Mouse (Mus musculus): ENCODE results near the gene Scamp2.

Gene Scamp2

GRCm38 (mm10) chr9:57594174-57594509 is 33.4 kb downstream of the Scamp2 start:
- DNase-seq (ENCODE audit: low spot score), result no peak

DNA sequence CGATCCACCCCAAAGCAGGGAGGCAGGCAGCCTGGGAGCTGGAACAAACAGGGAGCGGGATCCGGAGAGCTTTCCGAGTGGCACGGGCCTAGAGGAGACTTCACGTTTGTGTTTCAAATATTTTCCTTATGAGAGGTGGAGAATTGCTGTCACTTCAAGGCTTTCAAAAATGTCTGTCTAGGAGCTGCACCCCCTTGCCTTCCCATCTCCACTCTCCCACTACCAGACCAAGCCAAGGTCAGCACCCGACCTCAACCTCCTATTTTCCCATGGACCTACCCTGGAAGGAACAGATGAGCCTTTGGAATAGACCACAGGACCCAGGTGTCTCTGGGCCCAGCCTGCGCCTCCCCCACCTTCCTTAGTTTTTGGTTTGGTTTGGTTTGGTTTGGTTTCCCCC is 36.5 kb downstream of the Scamp2 start:
- no peak for DNase-seq (ENCODE audit: low spot score)

- DNase-seq (ENCODE audit: low spot score), result peak; percentile 38
These were observed 37.2 kb downstream of the Scamp2 start for GRCm38 (mm10) chr9:57597929-57598382.

DNA sequence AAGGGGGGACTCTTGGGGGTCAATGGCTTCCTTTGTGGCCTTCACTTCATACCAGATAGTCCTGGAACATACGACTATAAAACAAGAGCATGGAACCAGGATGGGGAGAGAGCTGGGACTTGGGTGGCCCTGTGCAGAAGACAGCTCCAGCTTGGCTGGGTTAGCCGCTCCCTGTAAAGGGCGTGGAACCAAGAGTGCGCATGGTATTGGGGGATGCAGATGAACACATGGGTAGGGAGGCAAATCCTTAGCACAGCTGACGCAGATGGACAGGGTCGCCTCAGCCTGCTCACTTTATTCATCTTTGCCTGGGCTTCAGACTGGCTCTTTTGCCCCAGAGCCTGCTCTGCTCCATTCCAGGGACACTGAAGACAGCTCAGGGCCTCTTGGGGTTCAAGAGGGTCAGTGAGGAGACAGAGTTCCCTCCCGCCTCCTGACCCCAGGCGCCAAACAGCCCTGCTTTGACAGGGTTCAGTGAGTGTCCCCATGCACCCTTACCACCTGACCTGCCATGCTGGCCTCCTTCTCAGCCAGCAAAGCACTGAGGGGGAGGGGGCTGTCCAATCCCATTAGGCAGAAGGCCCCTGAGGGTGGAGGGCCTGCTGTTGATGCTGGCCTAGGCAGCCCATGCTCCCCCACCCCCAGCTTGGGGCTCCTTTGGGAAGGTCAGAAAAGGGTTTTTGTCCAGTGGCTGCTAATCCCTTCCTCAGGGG is 38.3 kb downstream of the Scamp2 start:
- DNase-seq (ENCODE audit: low spot score), result peak; percentile 53

- peak; percentile 62 for DNase-seq (ENCODE audit: low spot score)
These were observed 40.0 kb downstream of the Scamp2 start for GRCm38 (mm10) chr9:57600620-57601352.

DNA sequence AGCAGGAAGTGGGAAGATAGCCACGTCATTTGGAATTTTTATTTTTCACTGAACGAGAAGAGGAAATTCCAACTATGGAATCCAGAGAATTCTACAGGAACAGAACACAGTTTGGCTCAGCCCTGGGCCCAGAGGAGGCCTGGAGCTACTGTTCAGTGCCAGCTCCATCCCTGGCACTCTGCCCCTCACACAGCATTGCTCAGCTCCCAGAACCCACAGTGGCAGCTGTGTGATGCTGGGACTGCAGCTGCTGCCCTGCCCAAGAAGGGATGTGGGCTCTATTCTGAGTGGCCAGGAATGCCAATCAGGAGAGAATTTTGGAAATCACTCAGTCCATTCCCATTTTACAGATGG is 40.6 kb downstream of the Scamp2 start:
- no peak for DNase-seq (ENCODE audit: low spot score)

- DNase-seq (ENCODE audit: low spot score), result no peak
These were observed 41.4 kb downstream of the Scamp2 start for GRCm38 (mm10) chr9:57602098-57602497.

DNA sequence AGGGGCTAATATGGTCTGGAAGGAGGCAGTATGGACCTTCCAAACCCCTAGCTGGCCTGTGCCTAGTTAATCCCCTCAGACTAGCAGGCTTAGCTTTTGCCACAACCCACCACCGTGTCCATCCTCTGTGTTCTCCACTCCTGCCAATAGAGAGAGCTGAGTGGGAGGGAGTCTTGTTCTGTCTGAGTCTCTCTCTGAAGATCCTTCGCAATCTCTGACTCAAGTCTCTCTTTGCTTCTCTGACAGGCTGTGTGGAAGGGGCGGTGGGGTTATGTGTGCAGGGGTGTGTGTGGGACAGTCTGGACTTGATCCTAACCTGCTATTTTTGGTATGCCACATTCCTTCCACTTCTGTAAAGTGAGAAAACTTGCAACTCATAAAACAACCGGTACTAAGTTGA is 44.1 kb downstream of the Scamp2 start:
- no peak for DNase-seq (ENCODE audit: low spot score)

DNA sequence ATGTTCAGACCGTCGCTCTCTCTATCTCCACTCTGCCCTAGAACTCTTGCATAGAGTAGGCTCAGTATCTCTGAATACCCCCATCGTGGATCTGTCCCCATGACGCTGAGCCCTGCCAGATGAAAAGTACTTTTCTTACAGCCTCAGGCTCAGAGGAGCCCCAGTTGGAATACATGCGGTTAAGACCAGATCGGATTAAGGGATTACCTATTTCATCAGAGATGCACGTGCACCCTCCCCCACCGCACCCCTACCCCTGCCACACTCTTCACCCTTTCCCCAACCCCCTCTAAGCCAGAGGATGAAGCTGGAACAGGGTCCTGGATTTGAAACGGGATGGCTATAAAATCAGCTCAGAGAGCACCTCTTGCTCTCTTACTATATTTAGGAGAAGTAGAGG is 44.8 kb downstream of the Scamp2 start:
- DNase-seq (ENCODE audit: low spot score), result no peak

GRCm38 (mm10) chr9:57606139-57606851 is 45.6 kb downstream of the Scamp2 start, which contains the start of gene Cplx3:
Cplx3 (minus strand) TSS chr9:57606281.
- DNase-seq (ENCODE audit: low spot score), result peak; percentile 80

GRCm38 (mm10) chr9:57609803-57610202 is 49.1 kb downstream of the Scamp2 start:
- DNase-seq (ENCODE audit: low spot score), result no peak

DNA sequence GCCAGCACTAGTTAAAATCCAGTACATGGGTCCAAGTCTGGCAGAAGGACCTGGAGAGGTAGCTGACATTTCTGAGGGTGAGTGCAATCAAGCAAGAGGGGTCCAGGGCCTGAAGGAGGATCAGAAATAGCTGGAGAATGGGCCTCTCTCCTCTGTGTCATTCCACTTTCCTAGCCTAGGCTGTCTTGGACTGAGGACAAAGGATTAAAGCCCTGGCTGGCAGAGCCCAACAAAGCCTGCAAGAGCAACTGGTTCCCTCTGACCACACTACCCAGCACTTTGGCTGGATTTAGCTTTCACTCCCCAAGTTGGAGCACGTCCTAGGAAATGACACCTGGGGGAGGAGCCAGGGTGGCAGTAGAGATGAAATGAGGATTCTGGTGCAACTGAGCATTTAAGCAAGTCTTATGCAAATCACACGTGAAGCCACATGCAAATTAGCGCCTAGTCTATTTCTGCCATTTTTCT is 49.6 kb downstream of the Scamp2 start:
- no peak for DNase-seq (ENCODE audit: low spot score)

GRCm38 (mm10) chr9:57612587-57612986 is 51.8 kb downstream of the Scamp2 start:
- no peak for DNase-seq (ENCODE audit: low spot score)

DNA sequence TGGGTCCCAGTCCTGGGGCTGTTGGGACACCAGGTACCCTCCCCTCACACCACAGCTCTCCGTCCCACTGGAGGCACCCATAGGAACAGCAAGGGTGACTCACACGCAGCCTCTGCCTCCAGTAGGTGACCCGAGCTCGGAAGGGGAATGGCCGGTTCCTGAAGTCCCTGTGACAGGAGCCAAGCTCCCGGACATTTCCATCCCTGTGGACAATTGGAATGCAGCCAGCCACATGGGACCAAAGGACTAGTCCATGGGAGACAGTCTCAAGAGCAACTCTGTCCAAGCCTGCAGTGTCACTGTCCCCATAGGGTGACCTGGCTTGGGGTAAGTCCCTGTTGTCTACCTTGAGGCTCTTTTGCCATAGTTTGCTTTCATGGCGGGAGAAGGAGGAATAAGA is 53.2 kb downstream of the Scamp2 start:
- DNase-seq (ENCODE audit: low spot score), result no peak

GRCm38 (mm10) chr9:57614786-57615185 is 54.0 kb downstream of the Scamp2 start:
- DNase-seq (ENCODE audit: low spot score), result no peak

GRCm38 (mm10) chr9:57617556-57618169 is 56.9 kb downstream of the Scamp2 start:
- DNase-seq (ENCODE audit: low spot score), result no peak

DNA sequence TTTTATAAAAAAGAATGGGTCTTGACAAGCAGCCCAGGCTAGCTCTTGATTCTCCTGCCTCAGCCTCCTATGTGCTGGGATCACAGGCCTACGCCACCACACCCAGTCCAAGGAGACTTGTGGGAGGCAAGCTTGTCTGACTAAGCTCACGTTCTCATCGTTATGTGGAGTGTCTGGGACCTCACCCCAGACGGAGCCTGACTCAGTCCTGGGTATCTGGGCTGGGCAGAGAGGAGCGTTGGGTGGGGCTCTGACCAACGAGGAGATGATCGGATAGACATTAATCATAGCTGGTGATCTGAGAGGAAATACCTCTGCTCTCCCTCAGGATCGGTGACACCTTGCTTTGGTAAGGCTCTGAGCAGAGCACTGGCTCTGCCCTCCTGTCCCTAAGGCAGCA is 58.1 kb downstream of the Scamp2 start:
- DNase-seq (ENCODE audit: low spot score), result no peak

- DNase-seq (ENCODE audit: low spot score), result no peak
These were observed 59.9 kb downstream of the Scamp2 start, which contains the start of gene Lman1l for GRCm38 (mm10) chr9:57620674-57621073. Lman1l (minus strand) TSS chr9:57620774.

GRCm38 (mm10) chr9:57624295-57624694 is 63.6 kb downstream of the Scamp2 start:
- DNase-seq (ENCODE audit: low spot score), result no peak

GRCm38 (mm10) chr9:57625674-57626500 is 65.1 kb downstream of the Scamp2 start:
- no peak for DNase-seq (ENCODE audit: low spot score)

GRCm38 (mm10) chr9:57627191-57627590 is 66.4 kb downstream of the Scamp2 start:
- DNase-seq (ENCODE audit: low spot score), result no peak

Data from embryo, embryonic 10 days (tissue).